Mouse (Mus musculus): ENCODE measurements around the gene Lmo7.

Lmo7 gene

DNA sequence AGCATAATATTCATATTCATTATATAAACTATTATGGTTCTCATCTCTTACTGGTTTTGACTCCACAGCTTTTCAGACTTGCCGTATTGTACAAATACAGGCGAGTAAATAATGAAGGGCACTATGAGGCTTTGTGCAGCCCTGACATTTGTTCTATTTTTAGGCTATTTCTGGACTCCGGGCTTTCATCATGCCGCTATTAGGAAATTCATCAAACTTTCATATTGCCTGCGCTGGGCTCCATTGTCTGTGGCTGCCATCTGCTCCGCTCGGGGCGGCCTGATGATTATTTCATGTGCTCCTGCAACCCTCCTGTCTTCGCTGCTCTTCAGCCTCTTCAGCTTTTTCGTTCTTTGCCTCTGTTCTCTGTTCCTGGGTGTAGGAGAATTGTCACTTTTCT, 50.3 kb downstream of the Lmo7 start:
- DNase-seq (ENCODE audit: low spot score) = no peak

- no peak for DNase-seq (ENCODE audit: low spot score)
Observed at GRCm38 (mm10) chr14:101781219-101781618, 51.5 kb downstream of the Lmo7 start.

DNA sequence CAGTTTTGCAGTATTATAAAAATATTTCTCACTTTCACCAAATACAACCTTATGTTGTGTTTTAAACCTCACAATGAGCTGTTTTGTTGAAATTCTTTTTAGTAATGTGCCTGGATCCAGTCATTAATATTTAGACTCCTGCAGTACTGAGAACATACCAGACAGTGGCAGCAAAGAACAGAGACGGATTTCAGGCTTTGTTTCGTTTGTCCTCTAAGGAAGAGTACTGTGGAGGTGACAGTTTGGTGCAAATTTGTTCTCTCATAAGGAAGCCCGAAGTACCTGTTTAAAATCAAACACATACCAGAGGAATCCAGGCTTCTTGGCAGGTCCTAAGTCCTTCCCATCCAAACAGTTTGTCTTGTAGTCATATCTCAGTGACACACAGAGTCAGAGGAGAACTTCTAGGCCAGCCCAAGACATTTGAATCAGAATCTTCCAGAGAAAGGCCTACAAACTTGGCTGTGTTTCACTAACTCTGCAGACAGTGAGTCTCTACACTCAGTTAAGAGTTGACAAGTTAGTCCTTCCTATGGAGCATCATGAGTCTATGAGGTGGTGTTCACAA, 52.3 kb downstream of the Lmo7 start:
- peak; percentile 15 for DNase-seq (ENCODE audit: low spot score)

- DNase-seq (ENCODE audit: low spot score) = no peak
Observed at GRCm38 (mm10) chr14:101784315-101784945, 54.7 kb downstream of the Lmo7 start.

- peak; percentile 9 for DNase-seq (ENCODE audit: low spot score)
Observed at GRCm38 (mm10) chr14:101787903-101788302, 58.1 kb downstream of the Lmo7 start.

GRCm38 (mm10) chr14:101788475-101788874, 58.7 kb downstream of the Lmo7 start:
- no peak for DNase-seq (ENCODE audit: low spot score)

DNA sequence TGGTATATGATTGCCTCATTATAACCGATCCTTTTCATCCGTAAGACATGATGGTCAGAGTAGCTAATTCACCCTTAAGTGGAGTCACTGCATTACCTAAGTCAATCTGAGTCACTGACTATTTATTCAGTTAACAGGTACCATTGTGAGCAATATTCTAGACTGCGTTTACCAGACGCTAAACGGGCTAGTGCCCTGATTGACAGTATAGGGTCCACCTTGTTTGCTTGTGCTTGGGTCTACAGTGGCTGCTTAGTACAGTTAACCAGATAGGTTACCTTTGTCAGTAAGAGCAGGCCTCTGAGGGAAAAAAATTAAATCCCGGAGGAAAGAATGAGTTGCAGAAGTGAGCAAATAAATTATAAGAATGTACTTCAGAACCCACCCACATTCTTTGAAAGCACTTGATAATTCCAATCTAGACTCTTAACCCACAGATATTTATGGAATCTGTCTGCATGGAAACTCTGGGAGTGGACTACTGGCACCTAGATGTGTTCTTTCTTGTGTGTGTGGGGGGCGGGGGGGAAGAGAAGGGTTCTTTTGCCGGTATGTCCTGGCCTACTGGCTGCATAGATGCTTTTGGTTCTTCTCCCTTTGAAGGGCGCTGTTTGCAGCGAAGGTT, 64.9 kb downstream of the Lmo7 start:
- DNase-seq (ENCODE audit: low spot score) = no peak

GRCm38 (mm10) chr14:101797930-101798500, 68.3 kb downstream of the Lmo7 start:
- no peak for DNase-seq (ENCODE audit: low spot score)

GRCm38 (mm10) chr14:101798766-101799165, 69.0 kb downstream of the Lmo7 start:
- DNase-seq (ENCODE audit: low spot score) = no peak

DNA sequence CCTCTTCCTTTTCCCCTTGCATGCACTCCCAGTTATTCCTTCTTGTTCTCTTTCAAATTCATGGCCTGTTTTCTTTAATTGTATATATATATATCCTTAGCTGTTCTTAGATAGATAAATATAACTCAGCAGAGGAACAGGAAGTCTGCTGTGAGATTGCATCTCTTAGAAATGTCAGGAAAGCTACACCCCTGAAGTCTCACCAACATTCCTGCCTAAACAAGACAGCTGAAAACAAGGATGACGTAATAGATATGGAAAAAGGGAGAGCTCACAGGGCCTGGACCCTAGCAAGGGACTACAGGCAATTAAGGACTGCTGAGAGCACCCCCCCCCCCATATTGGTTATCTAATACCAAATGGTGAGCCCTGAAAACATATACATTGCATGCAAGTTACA, 71.9 kb downstream of the Lmo7 start:
- no peak for DNase-seq (ENCODE audit: low spot score)

DNA sequence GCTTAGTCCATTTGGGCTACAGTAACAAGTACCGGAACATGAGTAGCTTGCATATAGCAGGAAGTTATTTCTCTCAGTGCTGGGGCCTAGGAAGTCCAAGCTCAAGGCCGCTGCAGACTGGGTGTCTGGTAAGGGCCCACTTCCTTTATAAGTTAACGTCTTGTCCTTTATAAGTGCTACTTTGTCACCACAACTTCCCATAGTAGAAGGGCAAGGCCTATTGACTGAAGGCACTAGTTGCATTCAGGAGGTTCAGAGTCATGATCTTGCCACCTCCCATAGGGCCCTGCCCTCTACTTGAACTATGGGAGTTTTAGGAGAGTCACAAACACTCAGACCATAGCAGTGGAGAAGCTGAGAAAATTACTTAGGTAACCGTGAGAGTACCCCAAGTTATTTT, 74.4 kb downstream of the Lmo7 start:
- no peak for DNase-seq (ENCODE audit: low spot score)

GRCm38 (mm10) chr14:101804562-101805327, 75.0 kb downstream of the Lmo7 start:
- no peak for DNase-seq (ENCODE audit: low spot score)

DNA sequence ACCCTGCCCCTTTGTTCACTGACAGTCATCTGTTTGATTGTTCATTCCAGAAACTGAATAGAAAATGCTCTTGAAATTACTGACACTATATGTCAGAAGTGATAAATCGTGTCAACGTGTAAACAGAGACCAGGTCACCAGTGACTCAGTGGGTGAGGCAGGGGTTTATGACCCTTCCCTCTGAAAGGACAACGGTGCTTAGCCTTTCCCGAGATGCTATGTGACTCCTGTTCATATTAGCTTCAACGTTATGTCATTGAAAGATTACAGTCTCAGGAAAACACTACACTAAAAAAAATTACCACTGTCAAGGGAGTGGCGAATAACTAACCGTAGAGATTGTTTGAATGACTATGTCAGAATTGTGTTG, 75.6 kb downstream of the Lmo7 start:
- no peak for DNase-seq (ENCODE audit: low spot score)

GRCm38 (mm10) chr14:101806058-101806457, 76.3 kb downstream of the Lmo7 start:
- DNase-seq (ENCODE audit: low spot score) = no peak

DNA sequence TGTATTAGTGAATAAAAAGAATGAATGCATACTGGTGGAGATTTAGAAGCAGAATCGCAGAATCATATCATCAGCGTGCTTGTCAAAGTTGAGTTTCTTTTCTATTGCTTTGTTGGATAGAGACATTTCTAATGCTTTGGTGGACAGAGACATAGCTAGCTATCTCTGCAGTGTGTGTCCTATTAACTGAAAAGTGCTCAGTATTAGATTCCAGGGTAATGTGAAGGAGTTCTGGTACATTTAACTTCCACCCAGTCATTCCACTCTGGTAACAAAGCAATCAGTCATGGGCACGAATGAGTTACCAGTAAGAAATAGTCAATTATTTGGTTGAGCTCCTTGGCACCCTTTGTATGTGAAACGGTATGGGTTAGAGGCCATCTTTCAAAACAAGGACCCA, 76.8 kb downstream of the Lmo7 start:
- no peak for DNase-seq (ENCODE audit: low spot score)

DNA sequence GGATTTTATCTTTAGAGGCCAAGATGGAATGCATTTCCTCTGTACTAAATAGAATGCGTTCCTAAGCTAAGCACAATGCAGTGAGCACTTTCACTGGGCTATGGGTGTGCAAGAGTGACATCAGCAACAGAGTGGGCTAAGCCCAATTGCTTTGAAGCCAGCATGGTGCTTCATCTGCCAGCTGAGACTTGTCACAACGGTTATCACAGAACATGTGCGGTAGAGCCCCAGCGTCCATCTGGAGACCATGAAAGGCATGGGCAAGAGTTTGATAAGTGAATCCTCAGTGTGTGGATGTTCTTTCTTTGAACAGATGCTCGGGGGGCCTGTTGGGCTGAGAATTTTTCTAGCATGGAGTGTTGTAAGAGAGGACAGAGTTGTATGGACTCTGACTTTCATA, 86.7 kb downstream of the Lmo7 start:
- no peak for DNase-seq (ENCODE audit: low spot score)

GRCm38 (mm10) chr14:101822390-101822789, 92.6 kb downstream of the Lmo7 start:
- no peak for DNase-seq (ENCODE audit: low spot score)

DNA sequence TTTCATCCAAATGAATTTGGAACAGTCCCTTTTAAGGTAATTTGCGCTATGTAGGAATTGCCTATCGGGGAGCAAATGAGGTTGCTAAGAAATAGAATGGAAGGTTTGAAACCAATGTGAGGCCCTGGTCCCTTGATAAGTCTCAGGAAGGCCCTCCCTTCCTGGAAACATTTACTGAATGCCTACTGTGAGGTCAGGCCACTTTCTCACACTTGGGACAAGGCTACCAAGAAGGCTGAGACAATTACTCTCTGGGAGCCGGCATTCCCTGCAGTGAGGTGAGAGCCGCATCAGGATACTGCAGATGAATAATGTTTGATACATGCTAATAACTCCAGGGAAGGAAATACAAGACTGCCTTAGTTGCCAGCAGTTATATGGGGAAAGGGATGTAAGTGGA, 93.1 kb downstream of the Lmo7 start:
- DNase-seq (ENCODE audit: low spot score) = no peak

DNA sequence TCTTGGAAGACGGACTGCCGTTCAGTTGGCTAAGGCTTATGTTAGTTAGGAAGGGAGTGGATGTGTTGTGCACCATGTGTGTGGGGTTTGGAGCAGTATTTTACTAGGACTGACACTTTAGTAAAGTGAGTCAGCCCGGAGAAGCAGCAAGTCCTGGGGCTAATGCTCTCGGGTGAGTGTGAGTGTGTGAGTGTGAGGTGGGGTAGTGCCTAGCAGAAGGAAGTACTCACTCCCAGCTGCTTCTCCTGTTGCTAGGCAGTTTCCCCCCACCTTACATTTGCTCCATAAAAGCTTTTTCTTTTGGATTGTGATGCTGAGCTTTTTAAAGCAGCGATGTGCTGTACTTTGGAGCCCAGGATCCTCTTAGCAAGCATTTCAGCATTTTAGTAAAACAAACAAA, 99.9 kb downstream of the Lmo7 start:
- no peak for DNase-seq (ENCODE audit: low spot score)

DNA sequence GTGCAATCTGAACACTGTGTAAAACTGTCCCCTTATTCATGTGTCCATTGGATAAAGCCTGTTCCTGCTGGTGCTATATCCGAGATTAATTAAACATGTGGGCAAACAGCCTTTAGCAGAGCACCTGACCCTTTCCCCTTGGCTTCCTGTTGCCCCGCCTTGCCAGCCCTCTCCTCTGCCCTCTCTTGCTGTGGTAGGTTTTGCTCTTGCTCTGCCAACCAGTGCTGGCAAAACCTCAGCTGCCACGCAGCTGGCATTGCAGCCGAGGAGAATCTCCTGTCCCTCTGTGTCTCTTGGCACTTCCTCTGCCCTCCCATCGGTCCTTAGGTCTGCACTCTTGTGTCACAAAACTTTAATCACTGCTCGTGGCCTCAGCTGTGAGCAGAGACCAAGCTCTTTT, 100.4 kb downstream of the Lmo7 start:
- DNase-seq (ENCODE audit: low spot score) = no peak

DNA sequence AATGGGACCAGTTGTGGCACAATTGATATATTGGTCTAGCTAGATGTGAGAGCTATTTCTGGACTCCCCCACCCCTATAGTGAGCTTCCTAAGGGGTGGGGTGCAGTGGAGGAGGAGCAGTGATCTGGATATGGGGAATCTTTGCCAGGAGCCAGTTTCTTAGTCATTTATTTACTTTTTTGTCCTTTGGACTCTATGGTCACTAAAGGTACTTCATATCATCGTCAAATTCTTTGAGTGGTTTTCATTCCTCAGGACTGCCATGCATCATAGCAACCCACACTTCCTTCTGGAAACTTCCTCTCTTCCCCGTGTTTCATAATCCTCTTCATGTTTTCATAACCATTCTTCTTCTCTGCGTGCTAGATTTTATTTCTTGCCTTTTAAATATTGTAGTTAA, 104.4 kb downstream of the Lmo7 start:
- no peak for DNase-seq (ENCODE audit: low spot score)

GRCm38 (mm10) chr14:101836401-101836800, 106.6 kb downstream of the Lmo7 start:
- no peak for DNase-seq (ENCODE audit: low spot score)

GRCm38 (mm10) chr14:101837176-101837575, 107.4 kb downstream of the Lmo7 start:
- no peak for DNase-seq (ENCODE audit: low spot score)
